In genomic region chr7:45716952-45717917, GRCm38 (mm10) we compare ENCODE assay signal across 7 mouse cellular contexts. TPM values are rescaled to one million over a fixed set of nuclear protein-coding genes. Genes with fewer than 3 reads are reported as not detected.
DNase-seq lines count a peak whose midpoint lies in the region; ATAC-seq and TF ChIP-seq lines count a peak whose summit lies in the region.

No protein-coding gene starts in this region.

- H3K27me3 ChIP-seq in lung, postnatal 0 days (replicated peaks; ENCODE audit: insufficient read depth, low read length) = no peaks in the 10 kb centered on the region
- no peaks in the 10 kb centered on the region for H3K27me3 ChIP-seq in limb, embryonic 11.5 days (ENCODE audit: control insufficient read depth, insufficient read depth, low read length)
- no peaks in the 10 kb centered on the region for H3K27me3 ChIP-seq in neural tube, embryonic 15.5 days (replicated peaks)

- no peaks in the 10 kb centered on the region for H3K9me3 ChIP-seq in lung, postnatal 0 days (ENCODE audit: low read length)
- H3K9me3 ChIP-seq in limb, embryonic 11.5 days (ENCODE audit: control insufficient read depth, low read length) = no peaks in the 10 kb centered on the region
- no peaks in the 10 kb centered on the region for H3K9me3 ChIP-seq in neural tube, embryonic 15.5 days (replicated peaks)

- 0 out of 2 replicates have a peak, but pooled peaks have one; percentile 1 for ATAC-seq in lung, postnatal 0 days
- peak; percentile 33 for ATAC-seq in erythroid progenitor cell, adult 5-6 weeks (replicated peaks; ENCODE audit: low FRiP score, poor library complexity, severe bottlenecking)
- peak; percentile 32; the same call in 1 of the 2 replicates for ATAC-seq in limb, embryonic 11.5 days (ENCODE audit: insufficient number of reproducible peaks, low FRiP score, low TSS enrichment, low read depth)
- peak; percentile 45 for ATAC-seq in neural tube, embryonic 15.5 days (ENCODE audit: low FRiP score)

- peaks cover 13% of the 10 kb centered on the region for H3K36me3 ChIP-seq in lung, postnatal 0 days (ENCODE audit: insufficient read depth, low read length)
- peaks cover 28% of the 10 kb centered on the region for H3K36me3 ChIP-seq in limb, embryonic 11.5 days (ENCODE audit: control insufficient read depth, insufficient read depth, low read length)
- H3K36me3 ChIP-seq in neural tube, embryonic 15.5 days = peaks cover 38% of the 10 kb centered on the region

- TF ChIP-seq CTCF in lung, postnatal 0 days (IDR thresholded peaks at IDR 0.05) = no peak

- H3K4me3 ChIP-seq in lung, postnatal 0 days (ENCODE audit: low read depth, low read length) = peak overlapping the region; percentile 79
- H3K4me3 ChIP-seq in limb, embryonic 11.5 days (ENCODE audit: low read depth, low read length) = peak overlapping the region; percentile 98
- H3K4me3 ChIP-seq in neural tube, embryonic 15.5 days (replicated peaks) = peak overlapping the region; percentile 79

- peaks cover 18% of the 10 kb centered on the region for H3K4me1 ChIP-seq in lung, postnatal 0 days (ENCODE audit: insufficient read depth, low read depth, low read length)
- H3K4me1 ChIP-seq in limb, embryonic 11.5 days (ENCODE audit: control insufficient read depth, insufficient read depth, low read length) = peaks cover 23% of the 10 kb centered on the region
- H3K4me1 ChIP-seq in neural tube, embryonic 15.5 days = peaks cover 53% of the 10 kb centered on the region

- DNase-seq in lung, postnatal 0 days (ENCODE audit: low spot score) = no peak
- no peak for DNase-seq in lung, postnatal 4 days
- no peak for DNase-seq in limb, embryonic 11.5 days (ENCODE audit: low spot score)
- no peak for DNase-seq in layer of hippocampus, postnatal 14 days (ENCODE audit: low spot score in 2 of 2)
- no peak for DNase-seq in urinary bladder, adult 18-20 months (ENCODE audit: low spot score in 2 of 2)

- 5% methylated on average over 31 of the region's 31 CpGs for WGBS in lung, postnatal 0 days
- whole genome bisulfite sequencing in limb, embryonic 11.5 days = 11% methylated on average over 31 of the region's 31 CpGs
- WGBS in neural tube, embryonic 15.5 days = 13% methylated on average over 31 of the region's 31 CpGs

- H3K27ac ChIP-seq in lung, postnatal 0 days (ENCODE audit: low read length) = peak overlapping the region; percentile 90
- peak overlapping the region; percentile 68; the same call in 1 of the 2 replicates for H3K27ac ChIP-seq in limb, embryonic 11.5 days (replicated peaks; ENCODE audit: low read depth, low read length)
- peak overlapping the region; percentile 92 for H3K27ac ChIP-seq in neural tube, embryonic 15.5 days (replicated peaks)

- TF ChIP-seq EP300 in lung, postnatal 0 days (IDR thresholded peaks at IDR 0.05) = no peak

- peak overlapping the region; percentile 84 for H3K9ac ChIP-seq in lung, postnatal 0 days (replicated peaks; ENCODE audit: low read depth)
- peak overlapping the region; percentile 98 for H3K9ac ChIP-seq in limb, embryonic 11.5 days (ENCODE audit: low read length)
- peak overlapping the region; percentile 67 for H3K9ac ChIP-seq in neural tube, embryonic 15.5 days (replicated peaks)

- peak overlapping the region; percentile 60 for H3K4me2 ChIP-seq in lung, postnatal 0 days (replicated peaks; ENCODE audit: low read depth, low read length)
- H3K4me2 ChIP-seq in limb, embryonic 11.5 days (ENCODE audit: low read depth, severe bottlenecking) = peak overlapping the region; percentile 72
- peak overlapping the region; percentile 82 for H3K4me2 ChIP-seq in neural tube, embryonic 15.5 days

RNA-seq across cellular contexts. Expression of gene Sphk2, which starts 0.6 kb away (rescaled TPM):
- polyA plus RNA-seq in lung, postnatal 0 days (2015; fragmentation: Nextera tagmentation; extraction: Ambion mirVana) = 17.9 and 18.2 TPM in 2 replicates
- 9.6 and 12.6 TPM in 2 replicates for total RNA-seq in erythroid progenitor cell, adult 5-6 weeks (2015; ENCODE audit: low replicate concordance)
- 4.8 and 9.4 TPM in 2 replicates for total RNA-seq in erythroid progenitor cell, adult 5-6 weeks (2017; ENCODE audit: low replicate concordance)
- polyA plus RNA-seq in limb, embryonic 11.5 days (2014; fragmentation: Nextera tagmentation; extraction: Ambion mirVana) = 28.4 and 28.5 TPM in 2 replicates
- polyA plus RNA-seq in neural tube, embryonic 15.5 days (2015; fragmentation: Nextera tagmentation; extraction: Ambion mirVana) = 23.0 and 25.7 TPM in 2 replicates
- total RNA-seq in layer of hippocampus, postnatal 14 days (2021) = 10 to 100 TPM; 30.5 to 31.4 TPM

RNA-seq across cellular contexts. Expression of gene Rpl18, which starts 2.0 kb away (rescaled TPM):
- 720 and 782 TPM in 2 replicates for polyA plus RNA-seq in lung, postnatal 0 days (2015; fragmentation: Nextera tagmentation; extraction: Ambion mirVana)
- total RNA-seq in erythroid progenitor cell, adult 5-6 weeks (2015; ENCODE audit: low replicate concordance) = 522 and 544 TPM in 2 replicates
- total RNA-seq in erythroid progenitor cell, adult 5-6 weeks (2017; ENCODE audit: low replicate concordance) = 281 and 297 TPM in 2 replicates
- 1,181 and 1,244 TPM in 2 replicates for polyA plus RNA-seq in limb, embryonic 11.5 days (2014; fragmentation: Nextera tagmentation; extraction: Ambion mirVana)
- polyA plus RNA-seq in neural tube, embryonic 15.5 days (2015; fragmentation: Nextera tagmentation; extraction: Ambion mirVana) = 573 and 682 TPM in 2 replicates
- total RNA-seq in layer of hippocampus, postnatal 14 days (2021) = 100 to 1,000 TPM; 423 to 452 TPM

RNA-seq across cellular contexts. Expression of gene Fam83e, which starts 3.8 kb away (rescaled TPM):
- polyA plus RNA-seq in lung, postnatal 0 days (2015; fragmentation: Nextera tagmentation; extraction: Ambion mirVana) = 1.7 and 2.3 TPM in 2 replicates
- not detected in 2 replicates for total RNA-seq in erythroid progenitor cell, adult 5-6 weeks (2015; ENCODE audit: low replicate concordance)
- not detected in 2 replicates for total RNA-seq in erythroid progenitor cell, adult 5-6 weeks (2017; ENCODE audit: low replicate concordance)
- polyA plus RNA-seq in limb, embryonic 11.5 days (2014; fragmentation: Nextera tagmentation; extraction: Ambion mirVana) = 0.65 and 0.82 TPM in 2 replicates
- polyA plus RNA-seq in neural tube, embryonic 15.5 days (2015; fragmentation: Nextera tagmentation; extraction: Ambion mirVana) = 0.50 and 1.5 TPM in 2 replicates
- under 1 TPM; 0.48 to 0.60 TPM for total RNA-seq in layer of hippocampus, postnatal 14 days (2021)

RNA-seq across cellular contexts. Expression of gene Spaca4, which starts 8.4 kb away (rescaled TPM):
- not detected in 2 replicates for polyA plus RNA-seq in lung, postnatal 0 days (2015; fragmentation: Nextera tagmentation; extraction: Ambion mirVana)
- total RNA-seq in erythroid progenitor cell, adult 5-6 weeks (2015; ENCODE audit: low replicate concordance) = not detected in 2 replicates
- not detected in 2 replicates for total RNA-seq in erythroid progenitor cell, adult 5-6 weeks (2017; ENCODE audit: low replicate concordance)
- not detected in 2 replicates for polyA plus RNA-seq in limb, embryonic 11.5 days (2014; fragmentation: Nextera tagmentation; extraction: Ambion mirVana)
- polyA plus RNA-seq in neural tube, embryonic 15.5 days (2015; fragmentation: Nextera tagmentation; extraction: Ambion mirVana) = not detected in 2 replicates
- not detected for total RNA-seq in layer of hippocampus, postnatal 14 days (2021)

RNA-seq across cellular contexts. Expression of gene Dbp, which starts 12.3 kb away (rescaled TPM):
- 6.8 and 9.4 TPM in 2 replicates for polyA plus RNA-seq in lung, postnatal 0 days (2015; fragmentation: Nextera tagmentation; extraction: Ambion mirVana)
- 1.3 and 2.5 TPM in 2 replicates for total RNA-seq in erythroid progenitor cell, adult 5-6 weeks (2015; ENCODE audit: low replicate concordance)
- 1.7 and 2.6 TPM in 2 replicates for total RNA-seq in erythroid progenitor cell, adult 5-6 weeks (2017; ENCODE audit: low replicate concordance)
- polyA plus RNA-seq in limb, embryonic 11.5 days (2014; fragmentation: Nextera tagmentation; extraction: Ambion mirVana) = 4.2 and 4.9 TPM in 2 replicates
- 3.3 and 3.9 TPM in 2 replicates for polyA plus RNA-seq in neural tube, embryonic 15.5 days (2015; fragmentation: Nextera tagmentation; extraction: Ambion mirVana)
- total RNA-seq in layer of hippocampus, postnatal 14 days (2021) = 10 to 100 TPM; 49.7 to 59.1 TPM
